Mouse (Mus musculus) brain, embryonic 14.5 days (tissue): ENCODE measurements around the gene Igfals.

ENCODE experiments used
- CTCF ChIP-seq: fragments of 200-500 bp; IDR thresholded peaks from 2 replicates; pipeline ENCODE4 v1.5.1; 2012; ENCODE audit warnings: inconsistent platforms, mild to moderate bottlenecking, moderate library complexity, borderline replicate concordance; ENCODE audit not compliant: insufficient read depth, insufficient read length; ENCODE audit errors: extremely low read depth
- POLR2A ChIP-seq: fragments of 200-500 bp; IDR thresholded peaks from 2 replicates; pipeline ENCODE4 v1.6.1; 2012; ENCODE audit warnings: mild to moderate bottlenecking, inconsistent platforms, borderline replicate concordance; ENCODE audit not compliant: poor library complexity, insufficient read depth, insufficient read length, severe bottlenecking; ENCODE audit errors: extremely low read depth

DNA sequence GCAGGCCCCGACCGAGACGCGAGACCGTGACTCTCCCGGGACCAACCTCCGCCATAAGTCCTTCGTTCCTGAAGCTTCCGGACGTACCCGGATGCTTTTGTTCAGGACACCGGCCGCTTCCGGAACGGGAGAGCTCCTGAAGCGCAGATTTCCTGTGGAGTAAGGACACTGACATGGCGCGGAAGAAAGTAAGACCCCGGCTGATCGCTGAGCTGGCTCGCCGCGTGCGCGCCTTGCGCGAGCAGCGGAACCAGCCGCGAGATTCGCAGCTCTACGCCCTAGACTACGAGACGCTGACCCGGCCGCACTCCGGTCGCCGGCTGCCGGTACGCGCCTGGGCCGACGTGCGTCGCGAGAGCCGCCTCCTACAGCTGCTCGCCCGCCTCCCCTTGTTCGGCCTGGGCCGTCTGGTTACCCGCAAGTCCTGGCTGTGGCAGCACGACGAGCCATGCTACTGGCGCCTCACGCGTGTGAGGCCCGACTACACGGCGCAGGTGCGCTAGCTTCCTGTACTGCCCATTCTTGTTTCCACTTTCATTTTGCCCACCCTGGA lies 29.3 kb downstream of the Igfals start, which contains the start of the genes Eme2 and Mrps34:
- TF ChIP-seq CTCF (no peak), POLR2A (peak; percentile 26; the same call in 1 of the 2 replicates)
